ENCODE assay signal across 14 mouse cellular contexts in genomic region chr2:80396057-80396456, GRCm38 (mm10). TPM values are rescaled to one million over a fixed set of nuclear protein-coding genes. Genes with fewer than 3 reads are reported as not detected.
"Had no signal": no experiment of that assay in that cellular context is flagged by ENCODE, and none has a peak within 500 bp of the region (broad histone marks: within the 10 kb centered on the region; RNA-seq: fewer than 3 reads in every experiment).

No protein-coding gene starts in this region.

- DNase-seq: kidney, adult 18-20 months; kidney, adult 9 months; kidney, postnatal 14 days; kidney, postnatal 4 days; liver, postnatal 0 days; lung, postnatal 14 days; lung, postnatal 4 days; right cerebral cortex, adult 18-20 months; right cerebral cortex, postnatal 14 days; spleen, adult 18-20 months; thymus, adult 18-20 months; thymus, postnatal 36 days had no signal

RNA-seq across cellular contexts. Expression of gene Frzb, which starts 51.4 kb away (rescaled TPM):
- total RNA-seq: megakaryocyte progenitor cell, adult 5-6 weeks; megakaryocyte-erythroid progenitor cell, adult 5-6 weeks had no signal
